Mouse (Mus musculus): ENCODE data around the gene Micu1.

The Micu1 gene

DNA sequence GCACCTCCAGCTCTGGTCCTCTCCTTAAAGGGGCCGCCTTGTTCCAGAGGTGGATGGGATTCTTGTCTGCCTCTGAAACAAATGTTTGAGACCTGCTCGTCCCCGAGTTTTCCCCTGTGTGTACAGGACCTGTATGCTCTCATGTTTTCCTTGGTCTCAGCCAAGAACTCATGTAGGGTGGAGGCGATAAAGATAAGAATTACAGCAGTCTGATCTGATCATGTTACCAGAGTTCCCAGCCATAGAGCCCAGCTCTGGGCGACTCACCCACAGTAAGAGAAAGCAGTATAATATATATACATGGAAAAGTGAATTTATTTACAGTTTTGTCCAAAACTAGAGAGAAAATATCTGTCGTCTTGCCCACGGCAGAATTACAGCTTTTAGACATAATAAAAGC is 17.7 kb downstream of the Micu1 start:
- DNase-seq (ENCODE audit: extremely low read depth, low read depth, low spot score) = no peak

- DNase-seq (ENCODE audit: extremely low read depth, low read depth, low spot score) = no peak
Observed at GRCm38 (mm10) chr10:59721555-59721954, 19.3 kb downstream of the Micu1 start.

GRCm38 (mm10) chr10:59724634-59725033 is 22.4 kb downstream of the Micu1 start:
- no peak for DNase-seq (ENCODE audit: extremely low read depth, low read depth, low spot score)

DNA sequence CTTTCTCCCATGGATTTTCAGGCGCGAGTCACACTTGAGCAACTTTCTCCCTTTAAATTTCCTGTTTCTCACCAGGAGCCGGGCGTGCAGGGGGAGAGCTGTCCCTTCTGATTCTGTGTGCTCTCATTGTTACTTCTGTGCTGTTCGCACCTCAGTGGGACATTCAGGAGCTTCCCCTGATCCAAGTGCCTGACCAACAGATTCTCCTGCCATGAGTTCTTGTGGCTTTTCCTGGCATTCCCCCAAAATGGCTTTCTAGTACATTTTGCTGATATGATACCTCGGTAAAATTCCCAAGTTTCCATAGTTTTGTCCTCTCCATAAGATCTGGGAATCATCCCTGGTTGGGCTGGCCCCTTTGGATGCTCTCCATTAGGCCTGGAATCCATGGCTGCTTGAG is 25.0 kb downstream of the Micu1 start:
- no peak for DNase-seq (ENCODE audit: extremely low read depth, low read depth, low spot score)

DNA sequence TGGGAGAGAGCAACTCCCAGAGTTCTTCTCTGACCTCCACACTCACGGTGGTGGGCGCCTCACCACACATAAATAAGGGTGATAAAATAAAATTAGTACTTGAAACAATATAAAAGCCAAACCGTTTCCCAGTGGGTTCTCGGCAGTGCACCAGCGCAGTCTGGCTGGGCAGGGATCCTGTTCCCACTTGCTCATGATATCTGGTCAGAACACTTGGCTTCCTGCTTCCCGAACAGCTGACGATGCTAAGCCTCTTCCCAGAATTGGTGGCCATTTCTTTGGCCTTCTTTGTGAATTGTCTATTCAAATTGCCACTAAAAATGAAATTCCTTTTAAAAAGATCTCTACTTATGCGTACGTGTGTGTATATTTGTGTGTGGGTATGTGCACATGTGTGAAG is 27.0 kb downstream of the Micu1 start:
- DNase-seq (ENCODE audit: extremely low read depth, low read depth, low spot score) = no peak

DNA sequence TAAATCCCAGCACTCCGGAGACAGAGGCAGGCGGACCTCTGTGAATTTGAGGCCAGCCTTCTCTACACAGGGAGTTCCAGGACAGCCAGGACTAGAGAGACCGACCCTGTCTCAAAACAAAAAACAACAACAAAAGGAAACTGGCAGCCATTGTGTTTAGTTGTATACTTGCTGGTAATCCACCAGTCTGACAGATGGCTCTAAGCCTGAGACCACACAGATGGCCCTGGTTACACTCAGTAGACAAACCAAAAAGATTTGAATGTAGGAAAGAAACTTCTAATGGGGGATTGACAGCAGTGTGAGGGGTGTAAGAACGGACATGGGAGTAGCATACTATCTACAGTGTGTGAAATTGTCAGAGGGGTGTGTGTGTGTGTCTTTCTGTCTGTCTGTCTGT is 27.6 kb downstream of the Micu1 start:
- no peak for DNase-seq (ENCODE audit: extremely low read depth, low read depth, low spot score)

DNA sequence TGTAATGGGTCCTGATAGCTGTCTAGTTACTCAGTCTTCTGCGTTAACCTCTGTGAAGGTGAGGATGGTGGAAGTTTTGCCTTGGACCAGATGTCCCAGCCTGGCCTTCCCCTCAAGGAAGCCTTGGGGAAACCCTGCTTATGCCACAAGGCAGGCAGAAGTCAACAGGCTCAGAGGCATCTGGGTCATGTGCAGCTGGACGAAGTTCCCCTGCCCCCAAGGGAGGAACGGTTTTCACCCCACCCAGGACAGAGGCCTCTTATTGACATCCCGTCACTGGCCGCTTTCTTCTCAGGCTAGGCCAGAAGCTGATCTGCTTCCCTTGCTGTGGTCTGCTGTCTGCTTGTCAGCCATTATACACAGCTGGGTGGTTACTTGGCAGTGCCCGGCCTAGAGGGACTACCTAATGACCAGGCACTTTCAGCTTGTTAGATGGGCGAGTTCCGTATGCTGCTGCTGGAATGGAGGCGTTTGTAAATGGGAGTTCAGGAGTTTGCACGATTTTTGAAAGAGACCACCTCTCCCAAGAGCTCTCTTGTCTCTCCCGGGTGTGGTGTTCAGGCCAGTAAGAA is 33.8 kb downstream of the Micu1 start:
- no peak for DNase-seq (ENCODE audit: extremely low read depth, low read depth, low spot score)

- DNase-seq (ENCODE audit: extremely low read depth, low read depth, low spot score) = no peak
Observed at GRCm38 (mm10) chr10:59741448-59741847, 39.2 kb downstream of the Micu1 start.

- DNase-seq (ENCODE audit: extremely low read depth, low read depth, low spot score) = no peak
Observed at GRCm38 (mm10) chr10:59743397-59743796, 41.1 kb downstream of the Micu1 start.

DNA sequence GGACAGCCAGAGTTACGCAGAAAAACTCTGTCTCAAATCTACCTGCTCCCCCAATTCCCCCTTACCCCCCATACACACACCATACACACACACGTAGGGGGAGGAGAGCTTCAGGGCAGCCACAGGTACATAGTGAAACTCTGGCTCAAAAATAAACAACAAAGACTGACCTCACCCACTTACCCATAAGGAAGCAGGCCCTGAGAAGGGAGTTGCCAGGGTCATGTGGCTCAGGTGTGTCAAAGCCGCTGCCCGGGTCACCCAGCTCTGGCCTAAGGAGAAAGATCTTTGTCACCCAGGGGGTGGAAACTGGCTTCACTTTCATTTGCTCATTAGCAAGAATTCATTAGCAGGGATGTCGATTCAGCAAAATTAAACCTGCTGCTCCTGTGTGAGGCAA is 41.7 kb downstream of the Micu1 start:
- DNase-seq (ENCODE audit: extremely low read depth, low read depth, low spot score) = no peak

GRCm38 (mm10) chr10:59747334-59747733 is 45.1 kb downstream of the Micu1 start:
- DNase-seq (ENCODE audit: extremely low read depth, low read depth, low spot score) = no peak

- no peak for DNase-seq (ENCODE audit: extremely low read depth, low read depth, low spot score)
Observed at GRCm38 (mm10) chr10:59748699-59749200, 46.5 kb downstream of the Micu1 start.

GRCm38 (mm10) chr10:59753538-59754069 is 51.3 kb downstream of the Micu1 start:
- no peak for DNase-seq (ENCODE audit: extremely low read depth, low read depth, low spot score)

GRCm38 (mm10) chr10:59754104-59754503 is 51.8 kb downstream of the Micu1 start:
- no peak for DNase-seq (ENCODE audit: extremely low read depth, low read depth, low spot score)

DNA sequence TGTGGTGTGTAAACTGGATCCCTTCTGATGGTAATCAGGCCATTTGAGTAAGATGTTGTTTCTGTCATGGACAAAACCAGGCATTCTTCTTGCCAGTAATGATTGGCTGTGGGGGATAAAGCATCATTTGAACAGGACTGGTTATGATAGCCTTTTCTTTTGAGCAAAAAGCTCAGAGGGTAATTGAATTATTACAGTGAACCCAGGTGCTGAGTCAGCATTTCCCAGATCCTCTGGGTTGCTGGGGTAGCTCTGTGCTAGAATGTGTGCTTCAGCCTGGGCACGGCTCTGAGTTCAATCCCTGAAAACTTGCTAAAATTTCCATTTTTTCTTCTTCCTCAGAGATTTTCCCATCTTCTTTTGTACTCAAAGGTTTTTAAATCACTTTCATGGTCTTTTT is 52.6 kb downstream of the Micu1 start:
- no peak for DNase-seq (ENCODE audit: extremely low read depth, low read depth, low spot score)

GRCm38 (mm10) chr10:59755681-59756080 is 53.4 kb downstream of the Micu1 start:
- no peak for DNase-seq (ENCODE audit: extremely low read depth, low read depth, low spot score)

DNA sequence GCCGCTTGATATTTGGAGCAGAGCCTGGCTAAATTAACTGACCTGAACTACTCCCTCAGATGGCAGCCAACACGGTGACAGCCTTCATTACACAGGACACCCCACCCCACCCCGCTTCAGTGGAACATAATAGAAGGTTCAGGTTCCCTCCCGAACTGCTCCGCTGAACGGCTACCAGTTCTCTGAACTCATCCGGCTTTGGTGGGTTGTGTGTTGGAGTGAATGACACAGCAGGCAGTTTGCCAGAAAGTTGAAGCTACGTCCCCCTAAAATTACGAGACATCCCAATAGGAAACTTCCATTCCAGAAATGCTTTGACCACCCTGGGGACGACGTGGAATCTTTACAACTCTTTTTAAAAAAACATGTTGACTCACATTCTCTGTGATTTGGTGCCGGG is 53.8 kb downstream of the Micu1 start:
- DNase-seq (ENCODE audit: extremely low read depth, low read depth, low spot score) = no peak

GRCm38 (mm10) chr10:59756570-59756969 is 54.3 kb downstream of the Micu1 start:
- DNase-seq (ENCODE audit: extremely low read depth, low read depth, low spot score) = no peak

DNA sequence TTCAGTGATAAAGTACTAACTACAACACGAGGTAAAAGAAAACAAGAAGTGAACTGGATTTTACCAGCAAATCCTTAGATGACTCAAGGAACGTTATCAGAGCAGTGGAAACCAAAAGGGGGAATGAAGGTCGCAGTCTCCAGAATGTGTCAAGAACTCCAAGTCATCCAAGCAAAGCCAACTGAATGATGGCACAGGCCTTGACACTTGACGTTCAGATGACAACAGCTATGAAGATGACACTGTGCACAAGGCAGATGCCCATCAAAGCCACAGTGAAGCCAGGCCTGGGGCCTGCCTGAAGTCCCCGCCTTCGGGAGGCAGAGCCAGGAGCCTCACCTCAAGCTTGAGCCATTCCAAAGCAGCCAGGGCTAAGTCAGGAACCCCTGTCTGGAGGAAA is 62.5 kb downstream of the Micu1 start:
- DNase-seq (ENCODE audit: extremely low read depth, low read depth, low spot score) = no peak

DNA sequence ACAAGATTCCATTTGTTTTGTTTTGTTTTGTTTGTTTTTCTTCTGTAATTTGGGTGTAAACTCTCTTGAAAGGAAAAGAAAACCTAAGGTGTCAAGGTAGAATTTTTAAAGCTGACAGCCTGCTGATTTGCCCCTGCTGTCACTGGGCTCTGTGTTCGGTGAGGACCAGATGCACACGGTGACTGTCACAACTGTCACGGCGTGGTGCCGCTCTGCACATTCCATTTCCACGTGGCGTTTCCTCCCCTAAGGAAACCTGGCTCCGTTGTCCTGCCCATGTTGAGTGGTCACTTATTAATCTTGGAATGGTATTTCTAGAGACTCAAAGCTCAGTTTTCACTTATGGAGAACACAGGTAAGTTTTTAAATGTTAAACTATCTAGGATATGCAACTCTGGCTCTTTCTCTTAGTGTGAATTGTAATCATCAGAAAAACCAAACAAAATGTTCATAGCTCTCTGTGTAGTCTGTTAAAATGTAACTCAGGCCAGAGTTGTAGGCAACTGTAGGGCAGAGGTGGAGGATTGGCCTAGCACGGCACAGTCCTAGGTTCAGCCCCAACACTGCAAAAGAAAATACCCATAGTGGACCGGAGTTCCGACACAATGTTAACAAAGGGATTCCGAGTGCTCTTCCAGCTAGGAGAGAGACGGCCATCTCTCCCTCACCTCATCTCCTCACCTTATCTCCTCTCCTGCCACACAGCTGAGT is 66.2 kb downstream of the Micu1 start:
- DNase-seq (ENCODE audit: extremely low read depth, low read depth, low spot score) = no peak

DNA sequence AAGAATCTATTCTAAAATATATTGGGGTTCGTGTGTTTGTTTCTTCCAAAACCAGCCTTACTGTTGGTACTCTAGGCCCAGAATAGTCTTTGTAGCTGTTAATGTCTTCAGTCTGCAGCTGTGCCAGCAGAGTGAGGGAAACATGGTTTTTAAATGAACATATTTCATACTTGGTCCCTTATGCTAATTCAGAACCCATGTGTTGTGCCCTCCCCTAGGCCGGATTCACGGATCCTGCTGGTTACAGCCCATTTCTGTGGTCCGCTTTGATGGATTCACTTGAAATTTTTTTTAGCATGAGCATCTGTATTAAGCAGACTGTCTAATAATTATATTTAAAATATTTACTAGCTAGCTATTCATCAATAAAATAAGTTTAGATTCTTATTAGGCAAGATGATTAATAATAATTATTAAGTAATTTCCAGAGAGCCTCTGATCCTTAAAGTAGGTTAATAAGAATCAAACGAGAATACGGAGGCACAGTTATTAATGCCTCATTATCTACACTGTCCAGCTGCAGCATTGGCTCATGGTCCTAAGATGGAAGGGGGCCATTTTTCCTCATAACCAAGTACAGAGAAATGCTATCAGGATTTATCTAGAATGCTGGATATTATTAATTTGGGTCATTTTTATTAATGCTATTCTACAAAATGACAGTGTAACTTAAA is 69.2 kb downstream of the Micu1 start:
- DNase-seq (ENCODE audit: extremely low read depth, low read depth, low spot score) = no peak

- no peak for DNase-seq (ENCODE audit: extremely low read depth, low read depth, low spot score)
Observed at GRCm38 (mm10) chr10:59772049-59772397, 69.7 kb downstream of the Micu1 start.

All from fat pad, adult 2 months (tissue).